Mouse (Mus musculus) kidney, embryonic 15.5 days (tissue): ENCODE results near the gene Nebl. TPM values are rescaled to one million over a fixed set of nuclear protein-coding genes. Genes with fewer than 3 reads are reported as not detected.

ENCODE experiments used
- ATAC-seq: fragments of 200-750 bp; cut with Nextera tagmentation; replicated peaks from 2 replicates; pipeline ENCODE4 v1.8.0; 2017; ENCODE audit warnings: moderate TSS enrichment; ENCODE audit not compliant: low FRiP score
- H3K27ac ChIP-seq: fragments of 300-500 bp; sonication (generic); 2 replicates; pipeline ENCODE4 v1.5.1; 2015; ENCODE audit warnings: mild to moderate bottlenecking, inconsistent platforms
- H3K27me3 ChIP-seq: fragments of 300-500 bp; sonication (generic); 2 replicates; pipeline ENCODE4 v1.6.1; 2015; ENCODE audit warnings: inconsistent platforms
- H3K36me3 ChIP-seq: fragments of 300-500 bp; sonication (generic); 2 replicates; pipeline ENCODE4 v1.6.1; 2015; ENCODE audit warnings: inconsistent platforms
- H3K4me1 ChIP-seq: fragments of 300-500 bp; sonication (generic); 2 replicates; pipeline ENCODE4 v1.6.1; 2015; ENCODE audit warnings: inconsistent platforms
- H3K4me2 ChIP-seq: fragments of 300-500 bp; sonication (generic); 2 replicates; pipeline ENCODE4 v1.6.1; 2015; ENCODE audit warnings: moderate library complexity, mild to moderate bottlenecking, inconsistent platforms
- H3K4me3 ChIP-seq: fragments of 300-500 bp; sonication (generic); replicated peaks from 2 replicates; pipeline ENCODE4 v1.5.1; 2015; ENCODE audit warnings: mild to moderate bottlenecking, inconsistent platforms
- H3K9ac ChIP-seq: fragments of 300-500 bp; sonication (generic); 2 replicates; pipeline ENCODE4 v1.6.1; 2015; ENCODE audit warnings: mild to moderate bottlenecking, inconsistent platforms
- H3K9me3 ChIP-seq: fragments of 300-500 bp; sonication (generic); replicated peaks from 2 replicates; pipeline ENCODE4 v1.6.1; 2016; ENCODE audit warnings: inconsistent platforms
- WGBS: fragments of 180-500 bp; shearing (Covaris S2); methylation state at CpG from one replicate; pipeline ENCODE4 v1.1.7; 2015; ENCODE audit warnings: mixed read lengths; 5-methylcytosine and 5-hydroxymethylcytosine counted together
- polyA plus RNA-seq: library from polyadenylated mRNA; unstranded; fragments of >200 nt; fragmentation: Nextera tagmentation; extraction: Ambion mirVana; gene quantifications from 2 replicates; pipeline ENCODE4 v1.2.1, GENCODE M21; 2015

The Nebl gene
- polyA plus RNA-seq = 7.1 and 7.2 TPM in 2 replicates

- Histone ChIP-seq H3K36me3 (no peaks in the 10 kb centered on the region), H3K9me3 (no peaks in the 10 kb centered on the region), H3K4me1 (peaks cover 16% of the 10 kb centered on the region), H3K27ac (0 out of 2 replicates have a peak within 1 kb of the TSS, but pooled peaks have one; percentile 14), H3K4me2 (peak within 1 kb of the TSS; percentile 98), H3K27me3 (peaks cover 42% of the 10 kb centered on the region), H3K4me3 (peak within 1 kb of the TSS; percentile 60), H3K9ac (peak within 1 kb of the TSS; percentile 45)
- under 1% methylated on average over 54 of the region's 59 CpGs for WGBS
- ATAC-seq = peak; percentile 90
Observed at GRCm38 (mm10) chr2:17730957-17731830, at the start of gene Nebl. Gene Nebl (minus strand): TSS chr2:17731464.

GRCm38 (mm10) chr2:17770246-17770825 lies 39.1 kb upstream of the Nebl start:
- WGBS = 82% methylated on average over 4 of the region's 4 CpGs

GRCm38 (mm10) chr2:17769242-17769755 lies 38.0 kb upstream of the Nebl start:
- Histone ChIP-seq H3K27me3 (no peaks in the 10 kb centered on the region), H3K9me3 (no peaks in the 10 kb centered on the region), H3K4me1 (no peaks in the 10 kb centered on the region), H3K4me2 (no peak overlapping the region), H3K36me3 (no peaks in the 10 kb centered on the region), H3K9ac (no peak overlapping the region), H3K27ac (no peak overlapping the region), H3K4me3 (no peak overlapping the region)
- WGBS = 64% methylated on average over 5 of the region's 5 CpGs
- ATAC-seq = no peak

More at GRCm38 (mm10) chr2:17770246-17770825, 39.1 kb upstream of the Nebl start:
- no peak overlapping the region for H3K9ac ChIP-seq
- H3K4me3 ChIP-seq = no peak overlapping the region
- no peak overlapping the region for H3K27ac ChIP-seq
- no peaks in the 10 kb centered on the region for H3K9me3 ChIP-seq
- no peaks in the 10 kb centered on the region for H3K36me3 ChIP-seq
- no peak overlapping the region for H3K4me2 ChIP-seq
- no peak for ATAC-seq
- H3K4me1 ChIP-seq = no peaks in the 10 kb centered on the region
- no peaks in the 10 kb centered on the region for H3K27me3 ChIP-seq

GRCm38 (mm10) chr2:17756271-17756670 lies 25.0 kb upstream of the Nebl start:
- no peak overlapping the region for H3K4me3 ChIP-seq
- no peak overlapping the region for H3K27ac ChIP-seq
- 54% methylated on average over 4 of the region's 4 CpGs for WGBS
- H3K36me3 ChIP-seq = no peaks in the 10 kb centered on the region
- H3K9me3 ChIP-seq = no peaks in the 10 kb centered on the region
- no peaks in the 10 kb centered on the region for H3K27me3 ChIP-seq
- H3K4me2 ChIP-seq = no peak overlapping the region
- ATAC-seq = no peak
- H3K9ac ChIP-seq = no peak overlapping the region
- no peaks in the 10 kb centered on the region for H3K4me1 ChIP-seq

GRCm38 (mm10) chr2:17742051-17742763 lies 10.9 kb upstream of the Nebl start:
- peak overlapping the region; percentile 36 for H3K4me3 ChIP-seq
- H3K36me3 ChIP-seq = no peaks in the 10 kb centered on the region
- peaks cover 10% of the 10 kb centered on the region for H3K4me1 ChIP-seq
- peak overlapping the region; percentile 59 for H3K4me2 ChIP-seq
- no peaks in the 10 kb centered on the region for H3K9me3 ChIP-seq
- no peak overlapping the region for H3K27ac ChIP-seq
- ATAC-seq = peak; percentile 74
- WGBS = 9% methylated on average over 11 of the region's 11 CpGs
- H3K27me3 ChIP-seq = no peaks in the 10 kb centered on the region
- no peak overlapping the region for H3K9ac ChIP-seq

GRCm38 (mm10) chr2:17741555-17741954 lies 10.3 kb upstream of the Nebl start:
- Histone ChIP-seq H3K4me3 (peak overlapping the region; percentile 36), H3K4me2 (peak overlapping the region; percentile 59), H3K9me3 (no peaks in the 10 kb centered on the region), H3K9ac (no peak overlapping the region), H3K36me3 (no peaks in the 10 kb centered on the region), H3K27ac (no peak overlapping the region), H3K4me1 (peaks cover 10% of the 10 kb centered on the region), H3K27me3 (no peaks in the 10 kb centered on the region)
- ATAC-seq = peak; percentile 71
- under 1% methylated on average over 16 of the region's 16 CpGs for WGBS

GRCm38 (mm10) chr2:17740454-17740853 lies 9.2 kb upstream of the Nebl start:
- WGBS = 56% methylated on average over 2 of the region's 2 CpGs
- H3K27me3 ChIP-seq = no peaks in the 10 kb centered on the region
- H3K4me2 ChIP-seq = no peak overlapping the region
- no peak for ATAC-seq
- H3K27ac ChIP-seq = no peak overlapping the region
- H3K4me3 ChIP-seq = no peak overlapping the region
- H3K9me3 ChIP-seq = no peaks in the 10 kb centered on the region
- no peaks in the 10 kb centered on the region for H3K36me3 ChIP-seq
- peaks cover 10% of the 10 kb centered on the region for H3K4me1 ChIP-seq
- H3K9ac ChIP-seq = no peak overlapping the region

- peaks cover 16% of the 10 kb centered on the region for H3K4me1 ChIP-seq
- no peak for ATAC-seq
- H3K27me3 ChIP-seq = peaks cover 42% of the 10 kb centered on the region
- H3K4me3 ChIP-seq = no peak overlapping the region
- H3K36me3 ChIP-seq = no peaks in the 10 kb centered on the region
- 0 out of 2 replicates have a peak overlapping the region, but pooled peaks have one; percentile 98 for H3K4me2 ChIP-seq
- H3K9ac ChIP-seq = no peak overlapping the region
- 67% methylated on average over 7 of the region's 7 CpGs for WGBS
- H3K9me3 ChIP-seq = no peaks in the 10 kb centered on the region
- no peak overlapping the region for H3K27ac ChIP-seq
Observed at GRCm38 (mm10) chr2:17732210-17732609, 946 bp upstream of the Nebl start.

GRCm38 (mm10) chr2:17731831-17732200 lies 552 bp upstream of the Nebl start:
- peak overlapping the region; percentile 98 for H3K4me2 ChIP-seq
- 0 out of 2 replicates have a peak overlapping the region, but pooled peaks have one; percentile 60 for H3K4me3 ChIP-seq
- no peaks in the 10 kb centered on the region for H3K36me3 ChIP-seq
- ATAC-seq = no peak
- H3K4me1 ChIP-seq = peaks cover 16% of the 10 kb centered on the region
- peaks cover 42% of the 10 kb centered on the region for H3K27me3 ChIP-seq
- H3K9ac ChIP-seq = no peak overlapping the region
- no peaks in the 10 kb centered on the region for H3K9me3 ChIP-seq
- WGBS = 22% methylated on average over 6 of the region's 6 CpGs
- no peak overlapping the region for H3K27ac ChIP-seq

- Histone ChIP-seq H3K4me3 (peak overlapping the region; percentile 60), H3K27ac (no peak overlapping the region), H3K4me2 (peak overlapping the region; percentile 98), H3K27me3 (peaks cover 42% of the 10 kb centered on the region), H3K36me3 (no peaks in the 10 kb centered on the region), H3K4me1 (peaks cover 16% of the 10 kb centered on the region), H3K9me3 (no peaks in the 10 kb centered on the region), H3K9ac (peak overlapping the region; percentile 45)
- WGBS = under 1% methylated on average over 20 of the region's 20 CpGs
- no peak; the same call in 1 of the 2 replicates for ATAC-seq
Observed at GRCm38 (mm10) chr2:17730648-17730956, 662 bp downstream of the Nebl start.

GRCm38 (mm10) chr2:17729770-17730647 lies 1.3 kb downstream of the Nebl start:
- no peak overlapping the region for H3K27ac ChIP-seq
- H3K27me3 ChIP-seq = peaks cover 42% of the 10 kb centered on the region
- peak overlapping the region; percentile 60 for H3K4me3 ChIP-seq
- peak overlapping the region; percentile 98 for H3K4me2 ChIP-seq
- peaks cover 16% of the 10 kb centered on the region for H3K4me1 ChIP-seq
- H3K9ac ChIP-seq = no peak overlapping the region
- no peaks in the 10 kb centered on the region for H3K9me3 ChIP-seq
- H3K36me3 ChIP-seq = no peaks in the 10 kb centered on the region
- WGBS = 5% methylated on average over 25 of the region's 25 CpGs
- peak; percentile 61 for ATAC-seq
